Mouse (Mus musculus): Measurements from ENCODE around the gene Dennd1b. TPM values are rescaled to one million over a fixed set of nuclear protein-coding genes. Genes with fewer than 3 reads are reported as not detected.
A peak's percentile ranks its signal among the peaks of the same experiment; 100 is the strongest.

The Dennd1b gene
- polyA plus RNA-seq, 1 experiment from 2014 or later = 18.3 TPM

GRCm38 (mm10) chr1:138924282-138924681 is 39.0 kb upstream of the Dennd1b start:
- Histone ChIP-seq H3K36me3 (ENCODE audit: control insufficient read depth, insufficient read depth) (no peaks in the 10 kb centered on the region), H3K27me3 (replicated peaks; ENCODE audit: control insufficient read depth, insufficient read depth, low read length) (no peaks in the 10 kb centered on the region), H3K4me3 (ENCODE audit: low read depth, low read length) (no peak overlapping the region), H3K27ac (ENCODE audit: low read depth, low read length) (no peak overlapping the region), H3K4me2 (replicated peaks; ENCODE audit: low read depth) (no peak overlapping the region), H3K9me3 (ENCODE audit: control insufficient read depth) (no peaks in the 10 kb centered on the region), H3K9ac (ENCODE audit: low read depth, low read length) (no peak overlapping the region), H3K4me1 (replicated peaks; ENCODE audit: control insufficient read depth, insufficient read depth, low read length) (peaks cover 4% of the 10 kb centered on the region; the same call in 1 of the 2 replicates)
- 70% methylated on average over 2 of the region's 2 CpGs for WGBS
- ATAC-seq = no peak
- TF ChIP-seq CTCF (IDR thresholded peaks at IDR 0.05; ENCODE audit: low read depth) = no peak

DNA sequence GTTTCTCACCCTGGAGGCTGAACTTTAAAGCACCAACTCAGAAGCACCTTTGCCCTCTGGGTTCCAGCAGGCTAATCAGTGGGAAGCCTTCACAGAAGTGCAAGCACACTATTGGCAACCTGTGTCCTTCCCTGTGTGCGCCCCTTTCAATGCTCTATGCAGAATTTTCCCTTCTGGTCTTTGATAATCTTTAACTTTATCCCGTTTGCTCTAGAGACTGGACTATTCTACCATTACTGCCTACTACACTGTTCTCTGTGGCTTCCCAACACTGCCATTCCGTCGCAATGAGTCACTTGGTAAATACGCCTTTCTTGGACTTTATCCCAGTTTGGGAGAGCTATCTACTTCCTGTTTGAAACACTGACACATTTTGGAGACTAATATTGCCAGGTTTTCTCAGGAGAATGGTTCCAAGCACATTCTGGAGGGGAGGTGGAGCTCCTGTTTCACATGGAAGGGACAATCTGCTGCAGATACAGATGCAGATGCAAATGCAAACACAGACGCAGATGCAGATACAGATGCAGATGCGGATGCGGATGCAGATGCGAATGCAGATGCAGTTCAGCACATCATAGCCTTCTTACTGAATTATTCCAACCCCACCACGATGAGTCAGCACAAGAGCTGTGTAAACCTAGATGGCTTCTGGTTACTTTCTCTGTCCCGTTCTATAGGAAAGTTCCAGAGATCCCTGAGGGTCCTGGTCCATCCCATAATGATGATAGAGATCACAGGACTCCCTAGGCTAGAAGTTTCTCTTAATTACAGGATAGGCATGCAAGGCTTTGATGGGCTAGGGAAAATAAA is 34.4 kb upstream of the Dennd1b start:
- no peak overlapping the region for H3K4me3 ChIP-seq (ENCODE audit: low read depth, low read length)
- TF ChIP-seq CTCF (IDR thresholded peaks at IDR 0.05; ENCODE audit: low read depth) = no peak
- H3K4me2 ChIP-seq (replicated peaks; ENCODE audit: low read depth) = peak overlapping the region; percentile 40
- no peaks in the 10 kb centered on the region for H3K36me3 ChIP-seq (ENCODE audit: control insufficient read depth, insufficient read depth)
- peaks cover 13% of the 10 kb centered on the region; the same call in 1 of the 2 replicates for H3K4me1 ChIP-seq (replicated peaks; ENCODE audit: control insufficient read depth, insufficient read depth, low read length)
- H3K9me3 ChIP-seq (ENCODE audit: control insufficient read depth) = no peaks in the 10 kb centered on the region
- no peak overlapping the region for H3K9ac ChIP-seq (ENCODE audit: low read depth, low read length)
- no peaks in the 10 kb centered on the region for H3K27me3 ChIP-seq (replicated peaks; ENCODE audit: control insufficient read depth, insufficient read depth, low read length)
- peak overlapping the region; percentile 74 for H3K27ac ChIP-seq (ENCODE audit: low read depth, low read length)
- peak; percentile 96 for ATAC-seq
- WGBS = 36% methylated on average over 11 of the region's 11 CpGs

GRCm38 (mm10) chr1:138929985-138930384 is 33.2 kb upstream of the Dennd1b start:
- TF ChIP-seq CTCF (IDR thresholded peaks at IDR 0.05; ENCODE audit: low read depth) = no peak

GRCm38 (mm10) chr1:138930856-138931255 is 32.4 kb upstream of the Dennd1b start:
- no peak overlapping the region for H3K27ac ChIP-seq (ENCODE audit: low read depth, low read length)
- no peaks in the 10 kb centered on the region for H3K27me3 ChIP-seq (replicated peaks; ENCODE audit: control insufficient read depth, insufficient read depth, low read length)
- TF ChIP-seq CTCF (IDR thresholded peaks at IDR 0.05; ENCODE audit: low read depth) = no peak
- no peak for ATAC-seq
- no peak overlapping the region for H3K9ac ChIP-seq (ENCODE audit: low read depth, low read length)
- H3K4me3 ChIP-seq (ENCODE audit: low read depth, low read length) = no peak overlapping the region
- no peaks in the 10 kb centered on the region for H3K36me3 ChIP-seq (ENCODE audit: control insufficient read depth, insufficient read depth)
- H3K4me2 ChIP-seq (replicated peaks; ENCODE audit: low read depth) = no peak overlapping the region
- WGBS = 68% methylated on average over 3 of the region's 3 CpGs
- H3K4me1 ChIP-seq (replicated peaks; ENCODE audit: control insufficient read depth, insufficient read depth, low read length) = peaks cover 13% of the 10 kb centered on the region; the same call in 1 of the 2 replicates
- no peaks in the 10 kb centered on the region for H3K9me3 ChIP-seq (ENCODE audit: control insufficient read depth)

More at GRCm38 (mm10) chr1:138929985-138930384, 33.2 kb upstream of the Dennd1b start:
- no peaks in the 10 kb centered on the region for H3K9me3 ChIP-seq (ENCODE audit: control insufficient read depth)
- no peaks in the 10 kb centered on the region for H3K36me3 ChIP-seq (ENCODE audit: control insufficient read depth, insufficient read depth)
- WGBS = 30% methylated on average over 3 of the region's 3 CpGs
- no peak overlapping the region for H3K4me2 ChIP-seq (replicated peaks; ENCODE audit: low read depth)
- H3K4me3 ChIP-seq (ENCODE audit: low read depth, low read length) = no peak overlapping the region
- peaks cover 13% of the 10 kb centered on the region; the same call in 1 of the 2 replicates for H3K4me1 ChIP-seq (replicated peaks; ENCODE audit: control insufficient read depth, insufficient read depth, low read length)
- H3K27me3 ChIP-seq (replicated peaks; ENCODE audit: control insufficient read depth, insufficient read depth, low read length) = no peaks in the 10 kb centered on the region
- no peak overlapping the region for H3K27ac ChIP-seq (ENCODE audit: low read depth, low read length)
- no peak overlapping the region for H3K9ac ChIP-seq (ENCODE audit: low read depth, low read length)
- no peak for ATAC-seq

DNA sequence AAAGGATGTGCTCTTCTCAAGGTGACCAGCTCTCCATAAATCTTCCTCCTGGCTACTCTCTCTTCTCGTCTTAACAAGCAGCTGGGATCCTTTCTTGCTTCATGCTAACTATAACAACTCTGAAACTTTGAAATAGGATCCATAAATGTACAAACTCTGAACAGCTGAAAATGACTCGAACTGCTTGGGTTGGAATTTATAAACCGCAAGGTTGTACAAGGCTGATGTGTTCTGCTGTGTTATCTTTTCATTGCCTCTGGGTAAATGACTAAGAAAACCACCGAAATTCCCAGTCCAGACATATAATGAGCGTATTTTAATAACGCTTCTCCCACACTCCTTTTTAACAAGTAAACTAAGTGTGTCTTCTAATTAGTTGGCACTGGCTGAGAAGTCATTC is 27.1 kb upstream of the Dennd1b start:
- no peak for ATAC-seq
- Histone ChIP-seq H3K36me3 (ENCODE audit: control insufficient read depth, insufficient read depth) (no peaks in the 10 kb centered on the region), H3K9me3 (ENCODE audit: control insufficient read depth) (no peaks in the 10 kb centered on the region), H3K4me3 (ENCODE audit: low read depth, low read length) (no peak overlapping the region), H3K9ac (ENCODE audit: low read depth, low read length) (no peak overlapping the region), H3K4me2 (replicated peaks; ENCODE audit: low read depth) (no peak overlapping the region), H3K27me3 (replicated peaks; ENCODE audit: control insufficient read depth, insufficient read depth, low read length) (no peaks in the 10 kb centered on the region), H3K27ac (ENCODE audit: low read depth, low read length) (no peak overlapping the region), H3K4me1 (replicated peaks; ENCODE audit: control insufficient read depth, insufficient read depth, low read length) (no peaks in the 10 kb centered on the region)
- TF ChIP-seq CTCF (IDR thresholded peaks at IDR 0.05; ENCODE audit: low read depth) = no peak
- 71% methylated on average over 6 of the region's 6 CpGs for WGBS

GRCm38 (mm10) chr1:138937686-138938370 is 25.4 kb upstream of the Dennd1b start:
- H3K9me3 ChIP-seq (ENCODE audit: control insufficient read depth) = no peaks in the 10 kb centered on the region
- no peaks in the 10 kb centered on the region for H3K36me3 ChIP-seq (ENCODE audit: control insufficient read depth, insufficient read depth)
- WGBS = 45% methylated on average over 6 of the region's 6 CpGs
- H3K9ac ChIP-seq (ENCODE audit: low read depth, low read length) = no peak overlapping the region
- no peak overlapping the region for H3K4me3 ChIP-seq (ENCODE audit: low read depth, low read length)
- H3K4me1 ChIP-seq (replicated peaks; ENCODE audit: control insufficient read depth, insufficient read depth, low read length) = no peaks in the 10 kb centered on the region
- no peak for TF ChIP-seq CTCF (IDR thresholded peaks at IDR 0.05; ENCODE audit: low read depth)
- ATAC-seq = no peak
- H3K27me3 ChIP-seq (replicated peaks; ENCODE audit: control insufficient read depth, insufficient read depth, low read length) = no peaks in the 10 kb centered on the region
- H3K27ac ChIP-seq (ENCODE audit: low read depth, low read length) = no peak overlapping the region
- no peak overlapping the region for H3K4me2 ChIP-seq (replicated peaks; ENCODE audit: low read depth)
